Mouse (Mus musculus) embryonic facial prominence, embryonic 13.5 days (tissue): ENCODE data around the gene Map7d1. TPM values are rescaled to one million over a fixed set of nuclear protein-coding genes. Genes with fewer than 3 reads are reported as not detected.

Experiments
- ATAC-seq: fragments of 200-750 bp; cut with Nextera tagmentation; 2 replicates; pipeline ENCODE4 v1.8.0; 2017; ENCODE audit warnings: low read depth; ENCODE audit not compliant: insufficient number of reproducible peaks, insufficient read depth, low FRiP score, low TSS enrichment
- H3K27ac ChIP-seq: fragments of 300-500 bp; sonication (generic); 2 replicates; pipeline ENCODE4 v1.5.1; 2015; ENCODE audit warnings: moderate library complexity, mild to moderate bottlenecking, inconsistent platforms
- H3K27me3 ChIP-seq: fragments of 300-500 bp; sonication (generic); 2 replicates; pipeline ENCODE4 v1.6.1; 2015; ENCODE audit warnings: mild to moderate bottlenecking, inconsistent platforms
- H3K36me3 ChIP-seq: fragments of 300-500 bp; sonication (generic); 2 replicates; pipeline ENCODE4 v1.6.1; 2015; ENCODE audit warnings: mild to moderate bottlenecking, inconsistent platforms
- H3K4me1 ChIP-seq: fragments of 300-500 bp; sonication (generic); 2 replicates; pipeline ENCODE4 v1.6.1; 2015; ENCODE audit warnings: inconsistent platforms
- H3K4me2 ChIP-seq: fragments of 300-500 bp; sonication (generic); 2 replicates; pipeline ENCODE4 v1.6.1; 2015; ENCODE audit warnings: moderate library complexity, mild to moderate bottlenecking, inconsistent platforms
- H3K4me3 ChIP-seq: fragments of 300-500 bp; sonication (generic); 2 replicates; pipeline ENCODE4 v1.5.1; 2015; ENCODE audit warnings: mild to moderate bottlenecking, inconsistent platforms
- H3K9ac ChIP-seq: fragments of 300-500 bp; sonication (generic); 2 replicates; pipeline ENCODE4 v1.6.1; 2015; ENCODE audit warnings: mild to moderate bottlenecking, inconsistent platforms
- H3K9me3 ChIP-seq: fragments of 300-500 bp; sonication (generic); 2 replicates; pipeline ENCODE4 v1.6.1; 2016; ENCODE audit warnings: inconsistent platforms
- WGBS: fragments of 180-500 bp; shearing (Covaris S2); methylation state at CpG from one replicate; pipeline ENCODE4 v1.1.7; 2015; ENCODE audit warnings: mixed read lengths; 5-methylcytosine and 5-hydroxymethylcytosine counted together
- polyA plus RNA-seq: library from polyadenylated mRNA; unstranded; fragments of >200 nt; fragmentation: Nextera tagmentation; extraction: Ambion mirVana; gene quantifications from 2 replicates; pipeline ENCODE4 v1.2.1, GENCODE M21; 2015

The Map7d1 gene
- polyA plus RNA-seq, 1 experiment from 2014 or later = 57.0 TPM

GRCm38 (mm10) chr4:126288085-126288666 is 32.0 kb upstream of the Map7d1 start:
- Histone ChIP-seq H3K9ac (peak overlapping the region; percentile 44), H3K27me3 (peaks cover 43% of the 10 kb centered on the region), H3K4me3 (peak overlapping the region; percentile 63), H3K4me2 (peak overlapping the region; percentile 72), H3K4me1 (peaks cover 52% of the 10 kb centered on the region), H3K27ac (peak overlapping the region; percentile 88), H3K36me3 (no peaks in the 10 kb centered on the region), H3K9me3 (0 out of 2 replicates have a peak, but pooled peaks cover 4% of the 10 kb centered on the region)
- WGBS = 31% methylated on average over 17 of the region's 17 CpGs
- ATAC-seq = 0 out of 2 replicates have a peak, but pooled peaks have one; percentile 6

- peaks cover 43% of the 10 kb centered on the region for H3K27me3 ChIP-seq
- H3K4me3 ChIP-seq = peak overlapping the region; percentile 63
- ATAC-seq = 0 out of 2 replicates have a peak, but pooled peaks have one; percentile 8
- H3K9me3 ChIP-seq = 0 out of 2 replicates have a peak, but pooled peaks cover 4% of the 10 kb centered on the region
- no peaks in the 10 kb centered on the region for H3K36me3 ChIP-seq
- 39% methylated on average over 11 of the region's 11 CpGs for WGBS
- peak overlapping the region; percentile 88 for H3K27ac ChIP-seq
- H3K4me1 ChIP-seq = peaks cover 55% of the 10 kb centered on the region
- peak overlapping the region; percentile 72 for H3K4me2 ChIP-seq
- peak overlapping the region; percentile 82 for H3K9ac ChIP-seq
Observed at GRCm38 (mm10) chr4:126287302-126287995, 31.3 kb upstream of the Map7d1 start.

GRCm38 (mm10) chr4:126286492-126286891 is 30.3 kb upstream of the Map7d1 start, which contains the start of gene Col8a2:
TSS of gene Col8a2 (plus strand) at chr4:126286793.
- Histone ChIP-seq H3K4me3 (peak within 1 kb of the TSS; percentile 63), H3K9ac (peak within 1 kb of the TSS; percentile 82), H3K9me3 (0 out of 2 replicates have a peak, but pooled peaks cover 4% of the 10 kb centered on the region), H3K4me1 (peaks cover 61% of the 10 kb centered on the region), H3K27me3 (peaks cover 43% of the 10 kb centered on the region), H3K4me2 (peak within 1 kb of the TSS; percentile 72), H3K27ac (peak within 1 kb of the TSS; percentile 88), H3K36me3 (no peaks in the 10 kb centered on the region)
- ATAC-seq = peak; percentile 60; the same call in 1 of the 2 replicates
- 3% methylated on average over 21 of the region's 42 CpGs for WGBS

- Histone ChIP-seq H3K4me1 (peaks cover 56% of the 10 kb centered on the region), H3K4me2 (no peak overlapping the region)
- 92% methylated on average over 8 of the region's 8 CpGs for WGBS
Observed at GRCm38 (mm10) chr4:126283582-126283981, 27.4 kb upstream of the Map7d1 start.

DNA sequence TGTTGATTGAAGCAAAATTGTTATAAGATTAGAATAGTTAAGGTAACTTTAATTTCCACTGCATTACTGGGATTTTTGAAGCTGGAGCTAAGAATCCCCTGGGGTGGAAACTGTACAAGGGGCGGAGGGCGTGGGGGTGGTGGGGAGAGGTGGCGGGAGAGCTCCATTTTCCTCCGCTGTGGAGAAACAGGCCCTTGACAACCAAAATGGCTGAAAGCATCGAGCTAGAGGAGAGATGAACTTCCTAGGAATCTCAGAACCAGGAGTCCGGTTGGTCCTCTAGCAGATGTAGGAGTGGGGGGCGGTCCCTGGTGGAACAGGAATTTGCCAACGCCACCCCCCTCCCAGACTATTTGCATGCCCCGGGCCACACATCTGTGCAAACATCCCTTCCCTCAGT is 25.6 kb upstream of the Map7d1 start:
- Histone ChIP-seq H3K36me3 (no peaks in the 10 kb centered on the region), H3K4me1 (peaks cover 45% of the 10 kb centered on the region), H3K4me2 (peak overlapping the region; percentile 24; the same call in 1 of the 2 replicates), H3K27ac (peak overlapping the region; percentile 41; the same call in 1 of the 2 replicates), H3K27me3 (peaks cover 21% of the 10 kb centered on the region), H3K9me3 (0 out of 2 replicates have a peak, but pooled peaks cover 4% of the 10 kb centered on the region), H3K4me3 (no peak overlapping the region; the same call in 1 of the 2 replicates), H3K9ac (no peak overlapping the region)
- 22% methylated on average over 9 of the region's 9 CpGs for WGBS
- no peak for ATAC-seq

More at GRCm38 (mm10) chr4:126283582-126283981, 27.4 kb upstream of the Map7d1 start:
- Histone ChIP-seq H3K27ac (no peak overlapping the region), H3K27me3 (peaks cover 40% of the 10 kb centered on the region), H3K9ac (no peak overlapping the region), H3K9me3 (0 out of 2 replicates have a peak, but pooled peaks cover 4% of the 10 kb centered on the region), H3K4me3 (no peak overlapping the region), H3K36me3 (no peaks in the 10 kb centered on the region)
- ATAC-seq = no peak

DNA sequence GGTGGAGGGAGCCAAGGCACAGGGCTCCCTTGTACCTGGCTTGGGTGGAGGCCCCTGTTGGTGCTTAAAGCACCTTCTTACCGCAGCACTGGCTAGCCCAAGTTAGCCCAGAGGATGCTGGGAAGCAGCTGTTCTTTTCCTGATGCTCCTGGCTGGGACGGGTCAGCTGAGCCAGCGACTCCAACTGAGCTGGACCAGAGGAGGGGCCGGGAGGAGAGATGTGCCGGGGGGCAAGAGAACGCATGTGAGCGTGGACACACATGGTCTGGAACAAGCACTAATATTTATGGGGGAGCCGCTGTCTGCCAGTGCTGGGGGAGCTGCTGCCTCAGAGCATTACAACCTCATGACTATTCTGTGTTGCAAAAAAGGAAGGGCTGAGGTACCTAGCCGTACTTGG is 22.8 kb upstream of the Map7d1 start:
- ATAC-seq = no peak
- peak overlapping the region; percentile 46 for H3K4me2 ChIP-seq
- peaks cover 2% of the 10 kb centered on the region; the same call in 1 of the 2 replicates for H3K27me3 ChIP-seq
- WGBS = 30% methylated on average over 9 of the region's 9 CpGs
- no peaks in the 10 kb centered on the region for H3K9me3 ChIP-seq
- peaks cover 37% of the 10 kb centered on the region for H3K4me1 ChIP-seq
- H3K27ac ChIP-seq = peak overlapping the region; percentile 92
- peak overlapping the region; percentile 49; the same call in 1 of the 2 replicates for H3K9ac ChIP-seq
- H3K4me3 ChIP-seq = no peak overlapping the region
- H3K36me3 ChIP-seq = peaks cover 21% of the 10 kb centered on the region

- H3K9me3 ChIP-seq = no peaks in the 10 kb centered on the region
- no peak overlapping the region for H3K4me3 ChIP-seq
- H3K27me3 ChIP-seq = no peaks in the 10 kb centered on the region
- H3K4me1 ChIP-seq = peaks cover 37% of the 10 kb centered on the region
- H3K4me2 ChIP-seq = peak overlapping the region; percentile 46
- peak overlapping the region; percentile 49 for H3K9ac ChIP-seq
- peak overlapping the region; percentile 92 for H3K27ac ChIP-seq
- ATAC-seq = peak; percentile 72
- WGBS = 9% methylated on average over 9 of the region's 9 CpGs
- peaks cover 25% of the 10 kb centered on the region for H3K36me3 ChIP-seq
Observed at GRCm38 (mm10) chr4:126278565-126278915, 22.4 kb upstream of the Map7d1 start.

DNA sequence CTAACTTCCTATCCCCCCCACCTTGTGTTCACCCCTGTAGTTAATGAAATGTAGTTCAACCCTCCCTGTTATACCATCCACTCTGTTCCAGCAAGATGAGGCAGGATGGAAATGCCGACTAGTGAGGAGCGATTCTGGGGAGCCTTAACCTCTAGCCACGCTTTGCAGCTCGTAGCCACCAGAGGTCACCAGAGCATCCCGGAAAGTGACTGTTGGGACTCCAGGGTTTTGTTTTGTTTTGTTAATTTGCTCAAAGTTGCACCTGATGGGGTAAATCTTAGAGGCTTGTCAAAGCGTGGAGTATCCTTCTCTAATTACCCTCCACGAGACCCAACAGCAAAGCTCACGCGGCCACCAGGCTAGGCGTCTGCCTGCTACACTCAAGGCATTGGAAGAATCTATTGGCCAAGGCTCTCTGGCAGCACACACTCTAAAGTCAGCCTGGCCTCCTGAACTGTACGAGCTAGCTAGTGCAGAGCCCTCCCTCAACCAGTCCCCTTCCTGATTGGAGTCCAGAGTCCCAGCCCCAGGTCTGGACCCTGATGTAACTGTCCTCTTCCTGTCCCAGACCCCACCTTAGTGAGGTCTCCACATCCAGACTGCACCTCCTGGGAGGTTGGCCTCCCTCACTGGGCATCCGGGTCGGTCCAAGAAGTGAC is 21.9 kb upstream of the Map7d1 start:
- Histone ChIP-seq H3K27ac (peak overlapping the region; percentile 92), H3K4me3 (no peak overlapping the region), H3K4me1 (peaks cover 37% of the 10 kb centered on the region), H3K9me3 (no peaks in the 10 kb centered on the region), H3K9ac (peak overlapping the region; percentile 49; the same call in 1 of the 2 replicates), H3K36me3 (peaks cover 30% of the 10 kb centered on the region), H3K4me2 (peak overlapping the region; percentile 46), H3K27me3 (no peaks in the 10 kb centered on the region)
- WGBS = 3% methylated on average over 13 of the region's 13 CpGs
- peak; percentile 41; the same call in 1 of the 2 replicates for ATAC-seq

GRCm38 (mm10) chr4:126275681-126276131 is 19.6 kb upstream of the Map7d1 start:
- no peaks in the 10 kb centered on the region for H3K27me3 ChIP-seq
- H3K36me3 ChIP-seq = peaks cover 41% of the 10 kb centered on the region
- no peak overlapping the region for H3K4me2 ChIP-seq
- peaks cover 20% of the 10 kb centered on the region for H3K4me1 ChIP-seq
- 86% methylated on average over 13 of the region's 13 CpGs for WGBS
- no peak overlapping the region for H3K27ac ChIP-seq
- H3K4me3 ChIP-seq = no peak overlapping the region
- no peak overlapping the region for H3K9ac ChIP-seq
- no peaks in the 10 kb centered on the region for H3K9me3 ChIP-seq
- ATAC-seq = no peak

DNA sequence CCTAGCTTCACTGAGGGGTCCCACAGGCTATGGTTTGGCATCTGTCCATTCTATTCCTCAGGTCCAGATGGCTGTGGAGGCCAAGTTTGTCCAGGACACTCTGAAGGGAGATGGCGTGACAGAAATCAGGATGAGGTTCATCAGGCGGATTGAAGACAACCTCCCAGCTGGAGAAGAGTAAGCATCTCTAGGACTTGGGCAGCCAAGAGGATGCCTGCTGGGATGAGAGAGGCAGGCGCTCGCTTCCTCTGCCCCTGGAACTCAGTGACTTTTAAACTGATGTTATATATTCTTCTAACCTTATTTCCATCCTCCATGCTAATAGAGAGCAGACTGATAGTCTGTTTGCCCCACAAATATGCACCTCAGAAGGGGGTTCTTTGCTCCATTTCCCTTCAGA is 18.9 kb upstream of the Map7d1 start:
- peaks cover 19% of the 10 kb centered on the region for H3K4me1 ChIP-seq
- H3K9ac ChIP-seq = no peak overlapping the region
- H3K36me3 ChIP-seq = peaks cover 41% of the 10 kb centered on the region
- H3K9me3 ChIP-seq = no peaks in the 10 kb centered on the region
- 92% methylated on average over 4 of the region's 4 CpGs for WGBS
- no peaks in the 10 kb centered on the region for H3K27me3 ChIP-seq
- no peak overlapping the region for H3K4me2 ChIP-seq
- no peak overlapping the region for H3K27ac ChIP-seq
- no peak overlapping the region for H3K4me3 ChIP-seq
- ATAC-seq = no peak

GRCm38 (mm10) chr4:126273753-126274152 is 17.6 kb upstream of the Map7d1 start:
- ATAC-seq = no peak
- Histone ChIP-seq H3K9me3 (no peaks in the 10 kb centered on the region), H3K4me2 (no peak overlapping the region), H3K4me3 (no peak overlapping the region), H3K27ac (no peak overlapping the region), H3K36me3 (peaks cover 41% of the 10 kb centered on the region), H3K9ac (no peak overlapping the region), H3K27me3 (no peaks in the 10 kb centered on the region), H3K4me1 (peaks cover 8% of the 10 kb centered on the region)
- 74% methylated on average over 13 of the region's 13 CpGs for WGBS
